Mouse (Mus musculus): Measurements from ENCODE around the gene Gm20695. TPM values are rescaled to one million over a fixed set of nuclear protein-coding genes. Genes with fewer than 3 reads are reported as not detected.

Gene Gm20695
- total RNA-seq, 2 experiments from 2014 or later, result not detected

Small RNA genes within 50 kb of the gene (microRNA-seq; reads per million reads assigned to microRNA genes)
- gene Gm23493, result not detected

Other genes with a start within 250 kb of the Gm20695 start
- not detected for gene Mefv, start 166.6 kb upstream of the Gm20695 start, total RNA-seq (2021)
- gene Zfp263, start 140.6 kb upstream of the Gm20695 start, total RNA-seq (2021), result 1 to 10 TPM; 7.7 to 9.5 TPM
- gene Olfr15, start 53.8 kb upstream of the Gm20695 start, total RNA-seq (2021), result not detected
- gene Zfp174, start 37.4 kb upstream of the Gm20695 start, total RNA-seq (2021), result 1 to 10 TPM; 1.3 to 1.6 TPM
- gene Naa60, start 12.3 kb upstream of the Gm20695 start, total RNA-seq (2021), result 10 to 100 TPM; 47.9 to 53.7 TPM
- gene Zfp597, start 87 bp upstream of the Gm20695 start, total RNA-seq (2021), result 10 to 100 TPM in 1 of 2 experiments, 1 to 10 TPM in 1; 9.6 to 13.5 TPM
- 1 to 10 TPM; 3.0 to 3.7 TPM for gene 1700037C18Rik, start 24.0 kb downstream of the Gm20695 start, total RNA-seq (2021)
- gene Cluap1, start 24.2 kb downstream of the Gm20695 start, total RNA-seq (2021), result 10 to 100 TPM in 1 of 2 experiments, 1 to 10 TPM in 1; 9.1 to 11.8 TPM
- 1 to 10 TPM; 1.1 to 1.6 TPM for gene Nlrc3, start 92.0 kb downstream of the Gm20695 start, total RNA-seq (2021)
- 1 to 10 TPM; 9.0 to 9.1 TPM for gene Slx4, start 119.1 kb downstream of the Gm20695 start, total RNA-seq (2021)
- not detected for gene Dnase1, start 152.3 kb downstream of the Gm20695 start, total RNA-seq (2021)
- 100 to 1,000 TPM; 144 to 148 TPM for gene Trap1, start 193.2 kb downstream of the Gm20695 start, total RNA-seq (2021)

Data from heart, postnatal 25 days (tissue).